Mouse (Mus musculus): ENCODE measurements around the gene Rab3a. TPM values are rescaled to one million over a fixed set of nuclear protein-coding genes. Genes with fewer than 3 reads are reported as not detected.

The Rab3a gene
- polyA plus RNA-seq, 1 experiment from 2014 or later = 561 TPM

- no peak within 1 kb of the TSS for H3K27ac ChIP-seq (replicated peaks)
- H3K4me2 ChIP-seq = no peak within 1 kb of the TSS
- H3K9me3 ChIP-seq = no peaks in the 10 kb centered on the region
- peaks cover 11% of the 10 kb centered on the region for H3K27me3 ChIP-seq
- ATAC-seq (ENCODE audit: low FRiP score, low read depth) = no peak
- no peak within 1 kb of the TSS for H3K9ac ChIP-seq
- H3K4me1 ChIP-seq (replicated peaks) = no peaks in the 10 kb centered on the region
- WGBS = 60% methylated on average over 7 of the region's 7 CpGs
- no peak within 1 kb of the TSS for H3K4me3 ChIP-seq
- no peaks in the 10 kb centered on the region for H3K36me3 ChIP-seq
These were observed 30.8 kb upstream of the Rab3a start, which contains the start of gene Pde4c for GRCm38 (mm10) chr8:70723486-70724210. Pde4c (plus strand) TSS chr8:70723720.

DNA sequence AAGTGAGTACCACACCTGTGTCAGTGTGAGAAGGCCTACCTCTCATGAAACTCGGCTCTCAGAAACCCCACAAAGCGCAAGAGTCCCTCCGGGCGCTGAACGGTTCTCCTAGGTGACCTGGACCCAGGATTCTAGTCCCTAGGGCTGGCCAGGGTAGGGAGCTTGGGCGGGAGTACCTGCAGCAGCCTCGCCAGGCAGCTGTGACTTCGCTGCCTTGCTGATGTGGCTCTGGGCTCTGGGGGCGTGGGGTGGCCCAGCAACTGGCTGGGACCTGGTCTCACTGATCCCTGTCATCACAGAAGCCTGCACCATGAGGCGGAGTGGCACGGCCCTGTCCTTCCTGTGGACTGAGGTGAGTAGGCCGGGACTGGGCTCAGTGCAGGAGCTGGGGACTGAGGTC is 30.3 kb upstream of the Rab3a start:
- Histone ChIP-seq H3K9ac (no peak overlapping the region), H3K4me2 (no peak overlapping the region), H3K9me3 (no peaks in the 10 kb centered on the region), H3K4me3 (no peak overlapping the region), H3K4me1 (replicated peaks) (no peaks in the 10 kb centered on the region), H3K27ac (replicated peaks) (no peak overlapping the region), H3K27me3 (peaks cover 16% of the 10 kb centered on the region), H3K36me3 (no peaks in the 10 kb centered on the region)
- ATAC-seq (ENCODE audit: low FRiP score, low read depth) = no peak
- 82% methylated on average over 12 of the region's 12 CpGs for WGBS

DNA sequence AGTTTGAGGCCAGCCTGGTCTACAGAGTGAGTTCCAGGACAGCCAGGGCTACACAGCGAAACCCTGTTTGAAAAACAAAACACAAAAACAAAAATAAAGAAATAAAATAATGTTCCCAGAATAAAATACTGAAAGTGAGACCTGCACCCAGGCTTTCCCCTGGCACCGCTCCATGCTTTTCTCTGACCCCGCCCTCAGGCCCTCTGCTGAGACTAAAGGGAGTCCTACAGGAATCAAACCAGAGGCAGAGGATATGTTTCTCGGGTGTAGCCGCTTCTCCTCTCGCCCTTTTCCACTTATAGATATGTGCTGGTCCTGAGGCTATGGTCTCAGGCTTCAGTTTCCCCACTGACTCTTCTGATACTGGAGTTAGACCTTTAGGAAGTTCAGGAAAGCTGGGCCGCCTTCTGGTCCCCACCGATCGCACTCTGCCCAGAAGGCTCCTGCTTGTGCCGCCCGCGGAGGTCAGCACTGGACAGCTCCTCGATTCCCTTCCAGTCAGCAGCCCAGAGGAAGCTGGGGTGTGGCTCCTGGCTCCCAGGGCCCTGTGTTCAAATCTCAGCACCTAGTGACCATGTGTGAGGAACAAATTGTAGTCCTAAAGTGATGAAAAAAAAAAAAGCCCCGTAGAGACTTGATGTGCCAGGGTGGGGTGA is 28.6 kb upstream of the Rab3a start:
- Histone ChIP-seq H3K4me1 (replicated peaks) (0 out of 2 replicates have a peak, but pooled peaks cover 3% of the 10 kb centered on the region), H3K36me3 (no peaks in the 10 kb centered on the region), H3K9ac (no peak overlapping the region), H3K9me3 (no peaks in the 10 kb centered on the region), H3K27me3 (peaks cover 32% of the 10 kb centered on the region), H3K27ac (replicated peaks) (no peak overlapping the region), H3K4me2 (no peak overlapping the region), H3K4me3 (no peak overlapping the region)
- ATAC-seq (ENCODE audit: low FRiP score, low read depth) = no peak
- WGBS = 31% methylated on average over 14 of the region's 14 CpGs

- no peaks in the 10 kb centered on the region for H3K36me3 ChIP-seq
- H3K27ac ChIP-seq (replicated peaks) = no peak overlapping the region
- peaks cover 35% of the 10 kb centered on the region for H3K27me3 ChIP-seq
- ATAC-seq (ENCODE audit: low FRiP score, low read depth) = no peak
- H3K9me3 ChIP-seq = no peaks in the 10 kb centered on the region
- no peak overlapping the region for H3K4me2 ChIP-seq
- no peak overlapping the region for H3K4me3 ChIP-seq
- 42% methylated on average over 11 of the region's 11 CpGs for WGBS
- H3K4me1 ChIP-seq (replicated peaks) = 0 out of 2 replicates have a peak, but pooled peaks cover 3% of the 10 kb centered on the region
- H3K9ac ChIP-seq = no peak overlapping the region
These were observed 27.8 kb upstream of the Rab3a start for GRCm38 (mm10) chr8:70726721-70727120.

GRCm38 (mm10) chr8:70729808-70730475 is 24.5 kb upstream of the Rab3a start:
- WGBS = 5% methylated on average over 34 of the region's 34 CpGs
- Histone ChIP-seq H3K4me2 (peak overlapping the region; percentile 49), H3K4me3 (peak overlapping the region; percentile 24; the same call in 1 of the 2 replicates), H3K4me1 (replicated peaks) (0 out of 2 replicates have a peak, but pooled peaks cover 3% of the 10 kb centered on the region), H3K9ac (no peak overlapping the region), H3K36me3 (no peaks in the 10 kb centered on the region), H3K27ac (replicated peaks) (no peak overlapping the region), H3K27me3 (peaks cover 35% of the 10 kb centered on the region), H3K9me3 (no peaks in the 10 kb centered on the region)
- ATAC-seq (ENCODE audit: low FRiP score, low read depth) = no peak

DNA sequence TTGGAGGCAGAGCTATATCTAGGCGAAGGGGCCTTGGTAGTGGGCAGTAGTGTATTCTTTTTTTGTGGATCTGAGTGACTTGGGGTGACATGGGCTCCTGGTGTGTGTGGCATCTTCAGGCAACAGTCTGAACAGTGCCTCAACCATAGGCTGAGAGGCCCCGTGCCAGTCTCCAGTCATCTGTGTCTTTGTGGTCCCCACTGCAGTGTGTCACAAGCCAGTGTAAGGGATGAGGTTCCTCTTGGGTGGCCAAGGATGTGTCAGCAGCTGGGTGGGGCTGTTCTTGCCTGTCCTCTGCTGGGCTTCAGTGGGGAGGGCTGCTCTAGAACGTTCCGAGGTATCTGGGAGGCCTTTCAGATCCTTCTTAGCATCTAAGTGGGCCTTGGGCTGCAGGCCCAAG is 23.5 kb upstream of the Rab3a start:
- 0 out of 2 replicates have a peak, but pooled peaks have one; percentile 3 for ATAC-seq (ENCODE audit: low FRiP score, low read depth)
- no peaks in the 10 kb centered on the region for H3K36me3 ChIP-seq
- H3K9ac ChIP-seq = no peak overlapping the region
- no peak overlapping the region for H3K27ac ChIP-seq (replicated peaks)
- peaks cover 35% of the 10 kb centered on the region for H3K27me3 ChIP-seq
- no peak overlapping the region for H3K4me3 ChIP-seq
- H3K4me2 ChIP-seq = no peak overlapping the region
- H3K4me1 ChIP-seq (replicated peaks) = 0 out of 2 replicates have a peak, but pooled peaks cover 3% of the 10 kb centered on the region
- WGBS = 88% methylated on average over 4 of the region's 4 CpGs
- no peaks in the 10 kb centered on the region for H3K9me3 ChIP-seq

DNA sequence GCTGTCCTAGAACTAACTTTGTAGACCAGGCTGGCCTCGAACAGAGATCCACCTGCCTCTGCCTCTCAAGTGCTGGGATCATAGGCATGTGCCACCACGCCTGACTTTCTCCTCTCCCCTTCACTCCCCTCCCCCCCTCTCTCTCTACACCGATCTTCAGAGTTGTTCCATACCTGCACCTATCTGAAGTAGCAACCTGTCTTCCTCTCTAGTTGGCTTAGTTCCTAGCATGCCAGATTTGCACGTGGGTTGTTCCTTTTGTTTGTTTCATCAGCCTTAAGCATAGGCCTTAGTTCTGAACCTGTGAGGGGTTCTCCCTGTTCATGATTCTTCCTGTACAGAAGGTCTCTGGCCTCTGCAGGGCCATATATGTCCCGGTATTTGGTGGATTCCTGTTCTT is 16.8 kb upstream of the Rab3a start:
- ATAC-seq (ENCODE audit: low FRiP score, low read depth) = no peak
- H3K4me1 ChIP-seq (replicated peaks) = no peaks in the 10 kb centered on the region
- no peak overlapping the region for H3K27ac ChIP-seq (replicated peaks)
- no peaks in the 10 kb centered on the region for H3K9me3 ChIP-seq
- H3K27me3 ChIP-seq = peaks cover 13% of the 10 kb centered on the region
- 70% methylated on average over 5 of the region's 5 CpGs for WGBS
- no peak overlapping the region for H3K4me2 ChIP-seq
- no peak overlapping the region for H3K9ac ChIP-seq
- no peak overlapping the region for H3K4me3 ChIP-seq
- no peaks in the 10 kb centered on the region for H3K36me3 ChIP-seq

- H3K4me1 ChIP-seq (replicated peaks) = peaks cover 5% of the 10 kb centered on the region
- no peak overlapping the region for H3K4me3 ChIP-seq
- peaks cover 18% of the 10 kb centered on the region for H3K27me3 ChIP-seq
- no peaks in the 10 kb centered on the region for H3K9me3 ChIP-seq
- H3K4me2 ChIP-seq = no peak overlapping the region
- no peaks in the 10 kb centered on the region for H3K36me3 ChIP-seq
- H3K9ac ChIP-seq = no peak overlapping the region
- 77% methylated on average over 3 of the region's 3 CpGs for WGBS
- H3K27ac ChIP-seq (replicated peaks) = no peak overlapping the region
- ATAC-seq (ENCODE audit: low FRiP score, low read depth) = no peak
These were observed 16.3 kb upstream of the Rab3a start for GRCm38 (mm10) chr8:70738211-70738610.

DNA sequence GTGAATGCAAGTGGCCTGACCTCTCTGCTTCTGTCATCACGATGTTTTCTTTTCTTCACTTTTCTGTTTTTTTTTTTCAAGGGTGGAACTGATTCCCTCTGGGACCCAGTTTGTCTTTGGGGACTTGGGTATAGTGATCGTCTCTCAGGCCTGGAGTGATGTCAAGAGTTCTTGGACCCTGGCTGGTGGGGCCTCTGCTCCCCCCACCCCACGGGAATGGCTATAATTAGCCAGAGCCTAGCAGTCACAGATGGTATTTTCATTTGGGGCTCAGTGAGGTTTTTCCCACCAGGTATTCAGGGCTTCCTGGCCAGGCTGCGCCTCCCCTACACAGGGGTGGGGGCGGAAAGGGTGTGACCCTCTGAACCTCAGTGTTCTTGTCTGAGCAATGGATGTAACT is 12.8 kb upstream of the Rab3a start:
- no peak overlapping the region for H3K4me2 ChIP-seq
- no peak for ATAC-seq (ENCODE audit: low FRiP score, low read depth)
- no peak overlapping the region for H3K4me3 ChIP-seq
- peaks cover 49% of the 10 kb centered on the region for H3K27me3 ChIP-seq
- 64% methylated on average over 5 of the region's 5 CpGs for WGBS
- H3K9ac ChIP-seq = no peak overlapping the region
- H3K36me3 ChIP-seq = no peaks in the 10 kb centered on the region
- H3K4me1 ChIP-seq (replicated peaks) = peaks cover 17% of the 10 kb centered on the region
- H3K9me3 ChIP-seq = no peaks in the 10 kb centered on the region
- H3K27ac ChIP-seq (replicated peaks) = no peak overlapping the region

DNA sequence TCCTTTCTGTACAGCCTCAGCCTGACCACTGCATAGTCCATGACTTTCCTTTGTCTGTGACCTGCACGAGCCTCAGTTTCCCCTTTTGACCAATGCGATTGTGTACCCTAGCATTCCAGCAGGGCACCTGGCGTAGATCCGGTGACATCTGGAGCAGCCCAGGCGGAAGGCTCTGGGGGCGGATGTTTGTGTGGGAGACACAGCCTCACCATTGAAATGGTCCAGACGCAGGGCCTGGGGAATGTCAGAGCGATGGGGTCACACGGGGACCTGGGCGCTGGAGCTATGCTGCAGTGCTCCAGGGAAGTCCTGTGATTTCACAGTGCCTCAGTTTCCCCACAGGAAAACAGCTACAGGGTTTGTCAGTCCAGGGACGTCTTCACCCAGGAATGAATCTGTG is 12.3 kb upstream of the Rab3a start:
- 67% methylated on average over 11 of the region's 11 CpGs for WGBS
- peaks cover 52% of the 10 kb centered on the region for H3K27me3 ChIP-seq

DNA sequence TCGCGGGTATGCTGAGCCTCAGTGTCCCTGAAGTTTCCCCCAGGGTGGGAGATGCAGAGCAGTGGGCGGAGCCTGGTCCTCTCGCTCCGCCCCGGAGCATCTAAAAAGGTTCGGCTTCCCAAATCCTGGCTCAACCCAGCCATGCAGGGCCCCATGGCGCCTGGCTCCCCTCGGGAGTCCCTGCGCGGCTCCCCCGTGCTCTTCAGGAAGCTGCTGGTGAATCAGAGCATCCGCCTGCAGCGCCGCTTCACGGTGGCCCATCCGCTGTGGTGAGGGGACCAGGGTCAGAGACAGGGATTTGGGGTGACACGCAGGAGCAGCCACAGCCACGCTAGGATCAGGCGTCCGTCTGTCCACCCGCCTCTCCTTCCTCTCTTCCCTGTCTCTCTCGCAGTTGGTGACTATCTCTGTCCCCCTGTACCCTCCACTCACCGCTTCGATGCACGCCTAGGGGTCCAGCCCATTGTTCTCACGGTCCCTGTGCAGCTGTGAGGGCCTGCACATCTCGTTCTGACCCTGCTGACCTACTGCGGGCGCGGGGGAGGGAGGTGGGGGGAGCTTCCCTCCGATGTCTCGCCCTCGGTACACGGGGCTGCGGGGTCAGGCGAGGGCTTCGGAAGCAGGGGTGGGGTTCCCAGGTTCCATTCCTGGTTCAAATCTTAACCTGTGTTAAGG is 11.4 kb upstream of the Rab3a start:
- peaks cover 17% of the 10 kb centered on the region for H3K4me1 ChIP-seq (replicated peaks)
- H3K27me3 ChIP-seq = peaks cover 57% of the 10 kb centered on the region
- H3K9me3 ChIP-seq = no peaks in the 10 kb centered on the region
- H3K4me3 ChIP-seq = peak overlapping the region; percentile 38
- peak; percentile 27; the same call in 1 of the 2 replicates for ATAC-seq (ENCODE audit: low FRiP score, low read depth)
- no peak overlapping the region for H3K27ac ChIP-seq (replicated peaks)
- H3K36me3 ChIP-seq = no peaks in the 10 kb centered on the region
- no peak overlapping the region for H3K9ac ChIP-seq
- WGBS = 2% methylated on average over 38 of the region's 38 CpGs
- H3K4me2 ChIP-seq = peak overlapping the region; percentile 61

More for the DNA sequence above, 12.3 kb upstream of the Rab3a start:
- peaks cover 17% of the 10 kb centered on the region for H3K4me1 ChIP-seq (replicated peaks)
- H3K27ac ChIP-seq (replicated peaks) = no peak overlapping the region
- H3K9ac ChIP-seq = no peak overlapping the region
- H3K36me3 ChIP-seq = no peaks in the 10 kb centered on the region
- no peak overlapping the region for H3K4me2 ChIP-seq
- no peak overlapping the region for H3K4me3 ChIP-seq
- ATAC-seq (ENCODE audit: low FRiP score, low read depth) = peak; percentile 6; the same call in 1 of the 2 replicates
- no peaks in the 10 kb centered on the region for H3K9me3 ChIP-seq
